ENCODE assay signal across 8 mouse cellular contexts in genomic region chr15:97812126-97812525, GRCm38 (mm10). TPM values are rescaled to one million over a fixed set of nuclear protein-coding genes. Genes with fewer than 3 reads are reported as not detected.
A peak's percentile ranks its signal among the peaks of the same experiment; 100 is the strongest.
DNase-seq lines count a peak whose midpoint lies in the region; ATAC-seq lines count a peak whose summit lies in the region.
"Had no signal": no experiment of that assay in that cellular context is flagged by ENCODE, and none has a peak within 500 bp of the region (broad histone marks: within the 10 kb centered on the region; RNA-seq: fewer than 3 reads in every experiment).

No protein-coding gene starts in this region.

- ATAC-seq in limb, embryonic 15.5 days (ENCODE audit: insufficient number of reproducible peaks, low FRiP score, low TSS enrichment, low read depth), result no peak

- H3K4me3 ChIP-seq in limb, embryonic 15.5 days, result no peak overlapping the region
- H3K4me3 ChIP-seq: liver, embryonic 15.5 days had no signal

- WGBS in limb, embryonic 15.5 days, result 56% methylated on average over 6 of the region's 6 CpGs

- H3K4me2 ChIP-seq in limb, embryonic 15.5 days, result no peak overlapping the region
- H3K4me2 ChIP-seq: liver, embryonic 15.5 days had no signal

- peaks cover 41% of the 10 kb centered on the region for H3K36me3 ChIP-seq in limb, embryonic 15.5 days

- H3K9me3 ChIP-seq in limb, embryonic 15.5 days, result no peaks in the 10 kb centered on the region
- H3K9me3 ChIP-seq: liver, embryonic 15.5 days had no signal

- peaks cover 43% of the 10 kb centered on the region for H3K4me1 ChIP-seq in limb, embryonic 15.5 days

- DNase-seq in adrenal gland, postnatal 14 days, result peak; percentile 91
- peak; percentile 84 to 90 for DNase-seq in cerebellum, postnatal 25 days
- DNase-seq in gastrocnemius, postnatal 25 days, result peak; percentile 92
- DNase-seq in kidney, adult 8-10 months, result peak; percentile 86 to 91
- DNase-seq in right cerebral cortex, postnatal 25 days, result peak; percentile 89
- no peak for DNase-seq in thymus, postnatal 14 days

- peak overlapping the region; percentile 68 for H3K27ac ChIP-seq in limb, embryonic 15.5 days
- H3K27ac ChIP-seq: liver, embryonic 15.5 days had no signal

- no peak overlapping the region for H3K9ac ChIP-seq in limb, embryonic 15.5 days
- H3K9ac ChIP-seq: liver, embryonic 15.5 days had no signal

- H3K27me3 ChIP-seq in limb, embryonic 15.5 days, result no peaks in the 10 kb centered on the region
- H3K27me3 ChIP-seq: liver, embryonic 15.5 days had no signal

RNA-seq across cellular contexts. Expression of gene Hdac7, which starts 32.2 kb away (rescaled TPM):
- total RNA-seq in adrenal gland, postnatal 14 days (2021), result 60.1 and 75.8 TPM in 2 replicates
- 10 to 100 TPM; 11.9 to 15.0 TPM for total RNA-seq in gastrocnemius, postnatal 25 days (2021)
- 33.5 and 34.1 TPM in 2 replicates for polyA plus RNA-seq in limb, embryonic 15.5 days (2015; fragmentation: Nextera tagmentation; extraction: Ambion mirVana)

RNA-seq across cellular contexts. Expression of gene Slc48a1, which starts 33.8 kb away (rescaled TPM):
- total RNA-seq in adrenal gland, postnatal 14 days (2021), result 68.8 and 76.9 TPM in 2 replicates
- total RNA-seq in gastrocnemius, postnatal 25 days (2021), result 10 to 100 TPM; 44.7 to 47.2 TPM
- 58.7 and 59.0 TPM in 2 replicates for polyA plus RNA-seq in limb, embryonic 15.5 days (2015; fragmentation: Nextera tagmentation; extraction: Ambion mirVana)

RNA-seq across cellular contexts. Expression of gene Rapgef3, which starts 44.4 kb away (rescaled TPM):
- total RNA-seq in adrenal gland, postnatal 14 days (2021), result 22.2 and 24.9 TPM in 2 replicates
- total RNA-seq in gastrocnemius, postnatal 25 days (2021), result 1 to 10 TPM; 3.7 to 8.1 TPM
- polyA plus RNA-seq in limb, embryonic 15.5 days (2015; fragmentation: Nextera tagmentation; extraction: Ambion mirVana), result 9.8 and 10.7 TPM in 2 replicates
